Mouse (Mus musculus) olfactory bulb, adult 2 months (tissue): ENCODE data around the gene 1810062G17Rik.

Source experiments
- CTCF ChIP-seq: fragments of 200-500 bp; IDR thresholded peaks from 2 replicates; pipeline ENCODE4 v1.5.1; 2012; ENCODE audit warnings: low read depth, mild to moderate bottlenecking, low read length, moderate library complexity; ENCODE audit not compliant: insufficient read depth
- POLR2A ChIP-seq: fragments of 200-500 bp; IDR thresholded peaks from 2 replicates; pipeline ENCODE4 v1.6.1; 2012; ENCODE audit warnings: mild to moderate bottlenecking, low read depth, low read length, moderate library complexity; ENCODE audit not compliant: insufficient read depth

DNA sequence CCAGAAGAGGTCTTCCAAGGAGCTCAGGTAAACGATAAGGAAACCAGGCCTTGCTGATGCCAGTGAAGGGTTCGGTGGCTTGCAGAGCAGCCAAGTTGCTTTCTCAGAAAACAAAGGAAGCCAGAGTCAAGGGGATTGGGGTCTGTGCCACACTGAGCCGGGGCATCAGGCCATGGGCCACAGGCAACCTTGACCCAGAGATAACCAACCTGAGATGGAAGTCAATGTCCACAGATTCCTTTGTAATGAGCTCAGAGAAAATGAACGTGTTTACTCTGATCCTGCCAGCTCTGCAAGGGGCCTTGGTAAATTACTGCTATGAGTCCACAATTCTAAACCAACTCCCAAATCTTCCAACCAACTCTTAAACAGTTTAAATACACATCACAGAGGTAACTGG, 3.9 kb upstream of the 1810062G17Rik start:
- no peak for TF ChIP-seq POLR2A
- no peak for TF ChIP-seq CTCF
